Mouse (Mus musculus): ENCODE results near the gene Fbf1.

GRCm38 (mm10) chr11:116167232-116167631 is 734 bp downstream of the Fbf1 start:
- TF ChIP-seq CHD2 (IDR thresholded peaks at IDR 0.05; ENCODE audit: low read depth, low read length) = no peak
- no peak for TF ChIP-seq ZNF384 (IDR thresholded peaks at IDR 0.05; ENCODE audit: low read depth, low read length)
- TF ChIP-seq ZC3H11A (IDR thresholded peaks at IDR 0.05; ENCODE audit: borderline replicate concordance, low read depth, low read length) = no peak
- no peak for TF ChIP-seq HCFC1 (IDR thresholded peaks at IDR 0.05; ENCODE audit: borderline replicate concordance, insufficient read depth, low read length)

Measured in ES-E14 (cell line).